Mouse (Mus musculus) limb, embryonic 15.5 days (tissue): Measurements from ENCODE around the gene Heyl. TPM values are rescaled to one million over a fixed set of nuclear protein-coding genes. Genes with fewer than 3 reads are reported as not detected.

ENCODE experiments used
- ATAC-seq: fragments of 200-750 bp; cut with Nextera tagmentation; 2 replicates; pipeline ENCODE4 v1.8.0; 2017; ENCODE audit warnings: low read depth, moderate TSS enrichment; ENCODE audit not compliant: insufficient number of reproducible peaks, low FRiP score, low TSS enrichment
- H3K27ac ChIP-seq: fragments of 300-500 bp; sonication (generic); 2 replicates; pipeline ENCODE4 v1.5.1; 2015; ENCODE audit warnings: moderate library complexity, mild to moderate bottlenecking, inconsistent platforms
- H3K27me3 ChIP-seq: fragments of 300-500 bp; sonication (generic); 2 replicates; pipeline ENCODE4 v1.6.1; 2015; ENCODE audit warnings: inconsistent platforms
- H3K36me3 ChIP-seq: fragments of 300-500 bp; sonication (generic); 2 replicates; pipeline ENCODE4 v1.6.1; 2015; ENCODE audit warnings: inconsistent platforms
- H3K4me1 ChIP-seq: fragments of 300-500 bp; sonication (generic); 2 replicates; pipeline ENCODE4 v1.6.1; 2015; ENCODE audit warnings: inconsistent platforms
- H3K4me2 ChIP-seq: fragments of 300-500 bp; sonication (generic); 2 replicates; pipeline ENCODE4 v1.6.1; 2015; ENCODE audit warnings: mild to moderate bottlenecking, inconsistent platforms
- H3K4me3 ChIP-seq: fragments of 300-500 bp; sonication (generic); 2 replicates; pipeline ENCODE4 v1.5.1; 2015; ENCODE audit warnings: mild to moderate bottlenecking, inconsistent platforms
- H3K9ac ChIP-seq: fragments of 300-500 bp; sonication (generic); 2 replicates; pipeline ENCODE4 v1.6.1; 2015; ENCODE audit warnings: inconsistent platforms
- H3K9me3 ChIP-seq: fragments of 300-500 bp; sonication (generic); 2 replicates; pipeline ENCODE4 v1.6.1; 2016; ENCODE audit warnings: inconsistent platforms
- WGBS: fragments of 180-500 bp; shearing (Covaris S2); methylation state at CpG from one replicate; pipeline ENCODE4 v1.1.7; 2015; 5-methylcytosine and 5-hydroxymethylcytosine counted together
- polyA plus RNA-seq: library from polyadenylated mRNA; unstranded; fragments of >200 nt; fragmentation: Nextera tagmentation; extraction: Ambion mirVana; gene quantifications from 2 replicates; pipeline ENCODE4 v1.2.1, GENCODE M21; 2015

The Heyl gene
- polyA plus RNA-seq, 1 experiment from 2014 or later, result 11.0 TPM

DNA sequence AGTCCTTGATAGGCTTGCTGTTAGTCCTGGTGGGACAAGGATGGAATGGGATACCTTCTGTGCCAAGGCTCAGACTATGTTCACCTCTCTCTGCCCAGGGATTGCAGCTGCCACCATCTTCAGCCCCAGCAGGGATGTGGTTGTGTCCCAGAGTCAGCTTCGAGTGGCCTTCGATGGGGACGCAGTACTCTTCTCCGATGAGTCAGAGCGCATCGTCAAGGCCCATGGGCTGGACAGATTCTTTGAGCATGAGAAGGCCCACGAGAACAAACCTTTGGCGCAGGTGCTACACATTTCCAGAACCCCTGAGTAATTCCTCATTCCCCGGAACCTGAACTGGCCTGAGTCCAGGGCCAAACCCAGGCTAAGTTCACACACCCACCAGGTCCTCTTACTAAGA is 19.4 kb upstream of the Heyl start:
- no peak overlapping the region for H3K4me2 ChIP-seq
- H3K36me3 ChIP-seq, result no peaks in the 10 kb centered on the region
- ATAC-seq, result no peak
- H3K9me3 ChIP-seq, result no peaks in the 10 kb centered on the region
- no peak overlapping the region for H3K4me3 ChIP-seq
- 0 out of 2 replicates have a peak, but pooled peaks cover 4% of the 10 kb centered on the region for H3K4me1 ChIP-seq
- H3K9ac ChIP-seq, result no peak overlapping the region
- no peak overlapping the region for H3K27ac ChIP-seq
- 91% methylated on average over 9 of the region's 9 CpGs for WGBS
- 0 out of 2 replicates have a peak, but pooled peaks cover 10% of the 10 kb centered on the region for H3K27me3 ChIP-seq

- no peak overlapping the region for H3K27ac ChIP-seq
- 66% methylated on average over 1 of the region's 1 CpGs for WGBS
- no peak for ATAC-seq
- H3K27me3 ChIP-seq, result 0 out of 2 replicates have a peak, but pooled peaks cover 10% of the 10 kb centered on the region
- no peak overlapping the region for H3K4me2 ChIP-seq
- H3K9ac ChIP-seq, result no peak overlapping the region
- H3K9me3 ChIP-seq, result no peaks in the 10 kb centered on the region
- 0 out of 2 replicates have a peak, but pooled peaks cover 1% of the 10 kb centered on the region for H3K4me1 ChIP-seq
- no peak overlapping the region for H3K4me3 ChIP-seq
- no peaks in the 10 kb centered on the region for H3K36me3 ChIP-seq
Observed at GRCm38 (mm10) chr4:123215367-123215766, 18.0 kb upstream of the Heyl start.

DNA sequence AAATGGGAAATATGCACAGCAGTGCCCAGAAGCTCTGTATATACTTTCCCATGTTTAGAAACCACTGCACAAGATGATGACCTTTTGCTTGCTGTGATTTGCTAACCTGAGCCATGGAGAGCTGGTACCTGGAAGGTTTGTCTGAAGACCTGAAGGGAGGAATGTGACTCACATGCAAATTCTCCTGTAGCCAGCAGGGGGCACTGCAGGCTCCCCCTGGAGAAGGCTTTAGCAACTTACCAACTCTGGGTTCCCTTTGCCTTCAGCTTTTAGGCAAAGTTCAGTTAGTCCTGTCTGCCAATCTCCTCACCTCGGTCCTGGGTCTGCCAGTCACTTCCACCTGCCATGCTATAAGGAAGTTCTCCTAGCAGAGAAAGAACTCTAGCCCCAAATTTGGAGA is 16.6 kb upstream of the Heyl start:
- H3K36me3 ChIP-seq, result no peaks in the 10 kb centered on the region
- WGBS, result 12% methylated on average over 1 of the region's 1 CpGs
- no peaks in the 10 kb centered on the region for H3K9me3 ChIP-seq
- ATAC-seq, result no peak
- no peak overlapping the region for H3K4me3 ChIP-seq
- no peak overlapping the region for H3K9ac ChIP-seq
- H3K4me1 ChIP-seq, result no peaks in the 10 kb centered on the region
- H3K4me2 ChIP-seq, result no peak overlapping the region
- H3K27me3 ChIP-seq, result 0 out of 2 replicates have a peak, but pooled peaks cover 10% of the 10 kb centered on the region
- H3K27ac ChIP-seq, result no peak overlapping the region

GRCm38 (mm10) chr4:123219720-123220357 is 13.5 kb upstream of the Heyl start:
- Histone ChIP-seq H3K9ac (no peak overlapping the region), H3K36me3 (no peaks in the 10 kb centered on the region), H3K4me2 (no peak overlapping the region), H3K4me1 (no peaks in the 10 kb centered on the region), H3K4me3 (no peak overlapping the region), H3K9me3 (no peaks in the 10 kb centered on the region), H3K27me3 (0 out of 2 replicates have a peak, but pooled peaks cover 10% of the 10 kb centered on the region), H3K27ac (no peak overlapping the region)
- ATAC-seq, result 0 out of 2 replicates have a peak, but pooled peaks have one; percentile 61
- 68% methylated on average over 15 of the region's 15 CpGs for WGBS

- H3K4me1 ChIP-seq, result no peaks in the 10 kb centered on the region
- H3K36me3 ChIP-seq, result no peaks in the 10 kb centered on the region
- no peak for ATAC-seq
- H3K4me2 ChIP-seq, result no peak overlapping the region
- no peak overlapping the region for H3K9ac ChIP-seq
- no peak overlapping the region for H3K4me3 ChIP-seq
- H3K9me3 ChIP-seq, result no peaks in the 10 kb centered on the region
- H3K27ac ChIP-seq, result no peak overlapping the region
- 0 out of 2 replicates have a peak, but pooled peaks cover 10% of the 10 kb centered on the region for H3K27me3 ChIP-seq
- 85% methylated on average over 4 of the region's 4 CpGs for WGBS
Observed at GRCm38 (mm10) chr4:123220637-123221036, 12.7 kb upstream of the Heyl start.

GRCm38 (mm10) chr4:123223309-123223708 is 10.0 kb upstream of the Heyl start:
- no peaks in the 10 kb centered on the region for H3K9me3 ChIP-seq
- H3K27me3 ChIP-seq, result 0 out of 2 replicates have a peak, but pooled peaks cover 6% of the 10 kb centered on the region
- no peak overlapping the region for H3K9ac ChIP-seq
- WGBS, result 49% methylated on average over 3 of the region's 3 CpGs
- no peaks in the 10 kb centered on the region for H3K36me3 ChIP-seq
- peaks cover 21% of the 10 kb centered on the region for H3K4me1 ChIP-seq
- no peak overlapping the region for H3K27ac ChIP-seq
- ATAC-seq, result no peak
- no peak overlapping the region for H3K4me3 ChIP-seq
- no peak overlapping the region for H3K4me2 ChIP-seq

DNA sequence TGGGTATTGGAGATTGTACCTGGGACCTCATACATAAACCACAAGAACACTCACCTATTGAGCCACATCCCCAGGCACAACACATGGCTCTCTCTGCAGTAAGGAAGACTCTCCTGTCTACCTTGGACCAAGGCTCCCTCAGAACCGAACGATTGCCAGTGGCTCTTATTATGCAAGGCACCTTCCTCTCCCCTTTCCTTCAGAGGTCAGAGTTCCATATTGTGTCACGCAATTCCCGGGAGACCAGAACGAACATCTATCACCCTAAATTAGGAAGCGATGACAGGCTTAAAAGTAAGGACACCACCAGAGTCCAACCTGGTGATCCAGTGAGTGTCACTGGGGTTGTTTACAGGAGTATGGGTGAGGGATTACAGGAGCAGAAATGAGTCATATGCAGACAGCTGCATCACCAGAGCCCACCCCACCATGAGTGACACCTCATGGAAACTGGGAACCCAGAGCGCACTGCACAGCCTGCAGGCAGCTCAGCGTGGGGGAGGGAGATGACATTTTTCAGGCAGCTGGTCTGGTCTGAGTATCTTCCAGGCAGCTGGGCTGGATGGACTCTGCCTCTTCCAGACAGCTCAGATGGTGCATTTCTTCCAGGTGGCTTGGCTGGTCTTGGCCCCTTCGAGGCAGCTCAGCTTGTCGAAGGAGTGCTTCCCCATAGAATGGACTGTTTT is 7.5 kb upstream of the Heyl start:
- ATAC-seq, result peak; percentile 72
- Histone ChIP-seq H3K4me1 (peaks cover 33% of the 10 kb centered on the region), H3K27ac (peak overlapping the region; percentile 5; the same call in 1 of the 2 replicates), H3K9ac (no peak overlapping the region), H3K4me2 (no peak overlapping the region), H3K36me3 (no peaks in the 10 kb centered on the region), H3K4me3 (no peak overlapping the region), H3K27me3 (0 out of 2 replicates have a peak, but pooled peaks cover 9% of the 10 kb centered on the region), H3K9me3 (no peaks in the 10 kb centered on the region)
- 42% methylated on average over 10 of the region's 10 CpGs for WGBS

- peaks cover 35% of the 10 kb centered on the region for H3K4me1 ChIP-seq
- no peak overlapping the region for H3K9ac ChIP-seq
- peaks cover 12% of the 10 kb centered on the region; the same call in 1 of the 2 replicates for H3K27me3 ChIP-seq
- ATAC-seq, result peak; percentile 21; the same call in 1 of the 2 replicates
- H3K4me2 ChIP-seq, result no peak overlapping the region
- peak overlapping the region; percentile 48; the same call in 1 of the 2 replicates for H3K27ac ChIP-seq
- no peak overlapping the region for H3K4me3 ChIP-seq
- H3K9me3 ChIP-seq, result no peaks in the 10 kb centered on the region
- 30% methylated on average over 4 of the region's 4 CpGs for WGBS
- no peaks in the 10 kb centered on the region for H3K36me3 ChIP-seq
Observed at GRCm38 (mm10) chr4:123227707-123228106, 5.6 kb upstream of the Heyl start.

GRCm38 (mm10) chr4:123228270-123228669 is 5.1 kb upstream of the Heyl start:
- Histone ChIP-seq H3K4me1 (peaks cover 40% of the 10 kb centered on the region), H3K27me3 (peaks cover 17% of the 10 kb centered on the region), H3K4me2 (no peak overlapping the region), H3K27ac (no peak overlapping the region), H3K9me3 (no peaks in the 10 kb centered on the region), H3K36me3 (no peaks in the 10 kb centered on the region), H3K4me3 (no peak overlapping the region), H3K9ac (no peak overlapping the region)
- WGBS, result 17% methylated on average over 2 of the region's 2 CpGs
- peak; percentile 59 for ATAC-seq

DNA sequence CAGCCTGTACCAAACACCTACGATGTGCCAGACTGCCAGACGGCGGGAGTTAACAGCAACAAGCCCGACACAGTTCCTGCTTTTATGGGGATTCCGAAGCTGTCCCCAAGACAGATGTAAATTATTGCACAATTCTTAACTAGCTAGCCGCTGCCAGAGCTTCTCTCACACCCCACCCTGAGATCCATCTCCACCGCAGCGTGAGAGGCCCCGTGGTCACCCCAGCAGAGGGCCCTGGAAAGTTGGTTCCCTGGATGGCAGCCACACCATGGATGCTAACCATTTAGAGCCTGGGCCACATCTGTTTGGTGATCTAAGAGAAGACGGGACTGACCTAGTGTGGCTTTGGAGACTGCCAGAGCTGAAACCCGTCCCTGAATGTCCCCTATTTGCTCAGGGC is 4.2 kb upstream of the Heyl start:
- no peak overlapping the region for H3K4me3 ChIP-seq
- H3K27me3 ChIP-seq, result peaks cover 26% of the 10 kb centered on the region
- ATAC-seq, result no peak
- no peak overlapping the region for H3K9ac ChIP-seq
- H3K4me1 ChIP-seq, result peaks cover 49% of the 10 kb centered on the region
- no peaks in the 10 kb centered on the region for H3K36me3 ChIP-seq
- 26% methylated on average over 11 of the region's 11 CpGs for WGBS
- H3K27ac ChIP-seq, result no peak overlapping the region; the same call in 1 of the 2 replicates
- H3K9me3 ChIP-seq, result no peaks in the 10 kb centered on the region
- H3K4me2 ChIP-seq, result no peak overlapping the region

- peaks cover 33% of the 10 kb centered on the region for H3K4me1 ChIP-seq
- H3K27me3 ChIP-seq, result peaks cover 42% of the 10 kb centered on the region
- H3K4me2 ChIP-seq, result no peak overlapping the region
- no peak overlapping the region for H3K27ac ChIP-seq
- no peaks in the 10 kb centered on the region for H3K36me3 ChIP-seq
- H3K9ac ChIP-seq, result no peak overlapping the region
- H3K9me3 ChIP-seq, result no peaks in the 10 kb centered on the region
- H3K4me3 ChIP-seq, result no peak overlapping the region
- ATAC-seq, result no peak
- WGBS, result 57% methylated on average over 3 of the region's 3 CpGs
Observed at GRCm38 (mm10) chr4:123232841-123233240, 515 bp upstream of the Heyl start.

GRCm38 (mm10) chr4:123235835-123236430 is 2.6 kb downstream of the Heyl start:
- Histone ChIP-seq H3K36me3 (no peaks in the 10 kb centered on the region), H3K9me3 (no peaks in the 10 kb centered on the region), H3K27ac (no peak overlapping the region), H3K27me3 (peaks cover 59% of the 10 kb centered on the region), H3K4me3 (no peak overlapping the region; the same call in 1 of the 2 replicates), H3K4me1 (peaks cover 37% of the 10 kb centered on the region), H3K9ac (no peak overlapping the region), H3K4me2 (no peak overlapping the region)
- 64% methylated on average over 9 of the region's 9 CpGs for WGBS
- no peak for ATAC-seq
